Mouse (Mus musculus) liver, adult 2 months (tissue): ENCODE measurements around the gene Kat2a.

ENCODE experiments used
- CTCF ChIP-seq: fragments of 200-500 bp; IDR thresholded peaks from 2 replicates; pipeline ENCODE4 v1.5.1; 2011; ENCODE audit warnings: low read depth, low read length, control low read depth
- POLR2A ChIP-seq: fragments of 200-500 bp; IDR thresholded peaks from 2 replicates; pipeline ENCODE4 v1.6.1; 2011; ENCODE audit warnings: low read length, control low read depth; ENCODE audit not compliant: insufficient read depth; ENCODE audit errors: extremely low read depth

DNA sequence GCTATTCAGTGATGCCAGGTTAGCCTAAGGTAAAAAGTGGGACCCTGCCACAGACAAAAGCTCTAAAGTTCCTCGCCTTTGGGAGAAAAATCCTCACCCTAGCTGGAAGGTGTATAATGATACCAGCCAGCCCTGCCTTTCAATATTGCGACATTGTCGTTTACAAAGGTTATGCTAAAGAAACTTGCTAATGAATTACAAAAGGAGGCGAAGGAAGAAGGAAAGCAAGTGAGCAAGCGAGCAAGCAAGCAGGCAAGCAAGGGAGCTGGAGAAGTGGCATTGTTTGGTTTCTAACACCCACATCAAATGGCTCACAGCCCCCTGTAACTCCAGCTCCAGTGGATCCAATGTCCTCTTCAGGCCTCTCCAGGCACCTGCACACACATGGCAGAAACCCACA, 29.7 kb downstream of the Kat2a start:
- TF ChIP-seq POLR2A (no peak), CTCF (no peak)
